Mouse (Mus musculus): ENCODE results near the gene Epdr1.
"Not testable (repeated sequence)": the region's sequence is repeated elsewhere in the genome, so short reads cannot be mapped to it uniquely, and the experiment has no call there.

Gene Epdr1

DNA sequence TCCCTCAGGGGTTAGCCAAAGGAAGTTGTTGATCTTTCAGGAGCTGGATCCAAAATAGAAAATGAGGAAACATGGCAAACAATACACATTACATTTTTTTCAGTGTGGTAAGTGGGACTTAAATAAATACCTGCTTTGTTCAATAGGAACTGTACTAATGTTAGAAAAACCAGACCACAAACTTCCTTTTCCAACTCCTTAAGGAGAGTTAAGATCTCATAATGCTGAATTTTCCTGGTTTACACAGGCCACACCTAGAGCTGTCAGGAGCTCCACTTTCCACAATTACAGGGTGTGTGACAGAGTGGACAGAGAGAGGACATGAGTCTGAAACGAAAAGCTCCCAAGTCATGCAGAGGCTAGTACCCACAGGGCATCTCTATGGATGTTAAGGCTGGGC lies 16.0 kb downstream of the Epdr1 start:
- no peak for DNase-seq

DNA sequence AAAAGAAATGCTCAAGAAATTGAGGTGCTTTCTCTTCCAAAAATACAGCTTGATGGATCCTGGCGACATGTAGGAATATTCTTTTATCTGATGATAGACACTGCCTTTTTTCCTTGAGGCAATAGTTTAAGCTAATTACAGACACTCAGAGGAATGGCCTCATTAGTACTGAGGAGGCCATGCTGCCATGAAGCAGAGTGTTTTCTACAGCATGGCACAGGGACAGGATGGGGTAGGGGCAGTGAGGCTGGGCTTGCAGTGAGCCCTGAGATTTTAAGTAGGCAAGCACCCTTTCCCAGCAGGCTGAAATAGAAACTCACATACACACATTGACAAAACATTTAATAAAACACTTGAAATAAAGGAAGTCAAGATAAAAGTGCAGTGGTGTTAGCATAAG lies 17.2 kb downstream of the Epdr1 start:
- DNase-seq: no peak

DNA sequence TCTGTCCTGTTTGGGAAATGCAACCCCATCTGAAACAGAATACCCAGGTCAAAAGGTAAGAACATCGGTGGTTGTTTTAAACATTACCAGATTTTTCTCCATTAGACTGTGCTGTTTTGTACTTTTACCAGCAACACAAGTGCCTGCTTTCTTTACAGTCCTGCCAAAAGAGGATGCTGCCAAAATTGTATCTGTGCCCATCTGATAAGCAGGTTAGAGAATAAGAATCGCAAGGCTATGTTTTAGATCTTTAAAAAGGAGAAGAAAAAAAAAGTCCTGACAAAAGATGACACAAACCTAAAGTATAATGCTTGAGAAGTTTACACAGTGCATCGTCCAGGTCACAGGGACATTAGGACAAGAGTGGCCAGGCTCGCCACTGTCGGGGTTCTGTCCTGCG lies 20.5 kb downstream of the Epdr1 start:
- no peak for DNase-seq

DNA sequence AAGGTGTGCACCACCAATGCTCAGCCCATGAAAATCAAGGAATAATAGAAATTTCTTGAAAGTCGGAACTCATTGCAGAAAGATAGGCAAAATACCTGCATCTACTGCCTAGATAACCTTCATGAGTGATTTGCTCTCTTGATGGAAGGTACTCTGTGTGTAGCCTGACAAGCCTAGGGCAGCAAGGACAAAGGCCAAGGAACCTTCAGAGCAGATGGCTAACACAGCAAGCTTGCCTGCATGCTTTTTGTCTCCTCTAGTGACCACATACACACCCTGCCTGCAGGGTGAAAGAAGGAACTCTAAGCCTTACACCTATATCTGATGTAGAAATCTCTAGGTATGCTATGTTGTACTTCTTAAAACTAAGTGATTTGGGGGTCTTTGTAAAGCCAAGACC lies 24.6 kb downstream of the Epdr1 start:
- DNase-seq: no peak

DNA sequence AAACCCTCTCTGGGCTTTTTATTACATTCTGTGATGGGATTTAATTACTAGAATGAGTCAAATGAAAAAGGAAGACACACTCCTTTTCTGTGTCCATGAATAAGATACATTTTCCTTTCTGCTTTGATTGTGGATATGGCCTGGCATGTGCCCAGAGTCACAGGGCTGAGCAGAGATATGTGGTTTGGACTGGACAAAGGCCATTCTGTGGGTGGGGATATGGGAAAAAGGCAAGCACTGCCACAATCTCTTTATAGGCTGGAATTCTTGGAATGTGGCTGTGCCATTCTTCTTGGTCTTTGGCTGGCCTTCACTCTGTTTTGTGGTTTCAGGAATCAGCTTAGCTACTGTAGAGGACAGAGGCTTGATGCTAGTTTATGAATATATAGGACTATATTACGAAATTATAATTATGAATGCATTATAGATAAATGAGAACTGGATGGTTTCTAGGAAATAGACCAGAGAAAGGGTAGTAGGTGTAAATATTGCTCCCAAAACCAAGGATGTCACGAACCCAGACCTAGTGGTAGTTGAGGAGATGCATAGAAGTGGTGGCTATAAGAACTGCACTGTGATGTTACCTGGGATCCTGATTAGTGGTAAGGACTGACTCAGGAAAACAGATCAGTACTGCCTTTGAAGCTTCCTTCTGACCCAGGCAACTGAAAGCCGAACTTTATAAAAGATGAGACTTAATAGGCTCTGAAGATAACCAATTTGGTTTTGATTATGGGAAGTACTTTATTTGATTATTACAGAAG lies 28.5 kb downstream of the Epdr1 start:
- no peak for DNase-seq

DNA sequence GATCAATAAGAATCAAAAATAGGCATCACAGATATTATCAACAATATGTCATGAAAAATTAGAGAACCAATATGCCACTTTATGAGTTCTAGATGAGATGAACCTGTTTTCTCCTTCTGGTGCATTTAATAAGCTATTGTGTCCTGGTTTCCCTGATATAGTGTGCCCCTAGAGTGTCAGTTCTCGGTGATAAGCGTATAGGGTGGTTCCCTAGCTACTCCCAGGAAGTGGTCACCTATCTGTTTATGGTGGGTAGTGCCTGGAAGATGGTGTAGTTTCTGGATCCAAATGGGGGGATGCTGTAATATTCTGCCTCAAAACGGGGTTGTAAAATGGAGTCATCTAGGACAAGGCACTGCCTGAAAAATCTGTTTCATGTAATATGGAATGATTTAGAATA lies 43.8 kb downstream of the Epdr1 start:
- no peak for DNase-seq

DNA sequence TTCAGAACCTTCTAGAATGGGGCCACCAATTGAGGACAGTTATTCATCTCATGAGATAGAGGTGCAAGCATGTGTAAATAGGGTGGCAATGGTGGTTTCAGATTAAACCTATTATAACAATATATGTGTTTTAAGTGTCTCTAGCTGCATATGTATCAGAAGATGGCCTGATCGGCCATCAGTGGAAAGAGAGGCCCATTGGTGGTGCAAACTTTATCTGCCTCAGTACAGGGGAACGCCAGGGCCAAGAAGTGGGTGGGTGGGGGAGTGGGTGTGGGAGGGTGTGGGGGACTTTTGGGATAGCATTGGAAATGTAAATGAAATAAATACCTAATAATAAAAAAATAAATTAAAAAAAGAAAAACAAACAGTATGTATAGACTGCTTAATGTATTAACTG lies 45.0 kb downstream of the Epdr1 start:
- not testable (repeated sequence) for DNase-seq

DNA sequence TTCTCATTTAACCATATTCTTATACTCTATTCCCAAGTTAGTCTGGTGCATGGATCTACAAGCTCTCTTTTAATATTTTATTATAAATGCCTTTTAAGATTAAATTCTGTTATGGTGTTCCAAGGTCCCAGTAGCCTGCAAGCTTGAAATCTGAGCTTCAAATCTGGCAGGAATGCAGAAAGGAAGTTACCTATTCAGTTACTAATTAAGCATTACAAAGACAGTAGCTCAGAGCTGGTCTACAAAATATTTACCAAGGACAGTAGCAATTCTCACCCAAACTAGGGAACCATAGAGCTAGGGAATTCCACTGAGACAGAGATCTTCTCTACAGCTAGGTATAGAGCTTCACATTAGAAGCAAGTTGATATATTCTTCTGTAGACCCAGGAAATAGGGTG lies 49.6 kb downstream of the Epdr1 start:
- not testable (repeated sequence) for DNase-seq

DNA sequence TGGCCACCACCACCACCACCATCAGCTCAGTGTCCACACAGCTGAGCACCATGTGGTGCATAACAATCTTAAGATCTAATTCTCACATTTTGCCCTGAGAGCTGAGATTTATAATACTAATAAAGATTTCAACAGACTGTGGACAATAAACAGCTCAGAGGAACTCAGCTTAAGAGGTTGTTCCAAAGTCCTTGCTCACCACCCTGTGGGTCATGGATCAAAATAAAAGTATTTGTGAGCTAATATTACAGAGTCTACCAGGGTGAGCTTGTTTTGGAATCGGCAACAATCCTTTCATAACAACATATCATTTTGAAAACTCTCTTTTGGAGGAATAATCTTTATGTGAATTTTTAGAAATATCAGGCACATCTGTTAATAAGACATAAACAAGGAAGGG lies 57.2 kb downstream of the Epdr1 start:
- no peak for DNase-seq

DNA sequence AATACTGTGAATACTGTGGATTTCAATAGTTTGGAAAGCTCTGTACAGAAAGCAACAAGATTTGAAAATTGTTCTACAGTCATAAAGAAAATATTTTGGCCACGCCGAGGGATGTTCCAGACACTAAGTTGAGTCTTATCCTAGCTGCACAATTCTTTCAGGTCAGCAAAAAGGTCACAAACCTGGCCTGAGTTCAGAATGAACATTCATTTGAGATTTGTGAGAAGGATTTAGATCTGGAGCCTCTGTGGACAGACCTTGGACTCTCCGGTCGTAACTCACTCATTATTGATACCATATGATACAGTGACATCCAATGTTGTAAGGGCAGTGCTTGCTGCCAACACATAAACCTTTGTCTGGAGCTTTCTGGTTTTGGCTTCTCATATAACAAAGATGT lies 64.3 kb downstream of the Epdr1 start:
- no peak for DNase-seq

Data from right cerebral cortex, postnatal 14 days (tissue).